Mouse (Mus musculus): ENCODE measurements around the gene Samd13. TPM values are rescaled to one million over a fixed set of nuclear protein-coding genes. Genes with fewer than 3 reads are reported as not detected.

The Samd13 gene
- polyA plus RNA-seq, 1 experiment from 2014 or later, result 0.20 TPM

GRCm38 (mm10) chr3:146632506-146632905 lies 52.9 kb downstream of the Samd13 start:
- whole genome bisulfite sequencing, result 93% methylated on average over 5 of the region's 5 CpGs
- H3K4me2 ChIP-seq (ENCODE audit: low read length), result no peak overlapping the region
- H3K27ac ChIP-seq (ENCODE audit: low read depth, low read length), result no peak overlapping the region
- ATAC-seq, result no peak
- H3K9me3 ChIP-seq (ENCODE audit: control insufficient read depth, low read length), result no peaks in the 10 kb centered on the region; the same call in 1 of the 2 replicates
- H3K36me3 ChIP-seq (ENCODE audit: control insufficient read depth, insufficient read depth, low read length), result no peaks in the 10 kb centered on the region
- no peaks in the 10 kb centered on the region for H3K27me3 ChIP-seq (replicated peaks; ENCODE audit: control insufficient read depth, insufficient read depth, low read length)
- no peaks in the 10 kb centered on the region for H3K4me1 ChIP-seq (ENCODE audit: control insufficient read depth, insufficient read depth, low read depth, low read length)
- no peak overlapping the region for H3K9ac ChIP-seq (ENCODE audit: low read depth, low read length)
- no peak overlapping the region for H3K4me3 ChIP-seq (ENCODE audit: low read length)

DNA sequence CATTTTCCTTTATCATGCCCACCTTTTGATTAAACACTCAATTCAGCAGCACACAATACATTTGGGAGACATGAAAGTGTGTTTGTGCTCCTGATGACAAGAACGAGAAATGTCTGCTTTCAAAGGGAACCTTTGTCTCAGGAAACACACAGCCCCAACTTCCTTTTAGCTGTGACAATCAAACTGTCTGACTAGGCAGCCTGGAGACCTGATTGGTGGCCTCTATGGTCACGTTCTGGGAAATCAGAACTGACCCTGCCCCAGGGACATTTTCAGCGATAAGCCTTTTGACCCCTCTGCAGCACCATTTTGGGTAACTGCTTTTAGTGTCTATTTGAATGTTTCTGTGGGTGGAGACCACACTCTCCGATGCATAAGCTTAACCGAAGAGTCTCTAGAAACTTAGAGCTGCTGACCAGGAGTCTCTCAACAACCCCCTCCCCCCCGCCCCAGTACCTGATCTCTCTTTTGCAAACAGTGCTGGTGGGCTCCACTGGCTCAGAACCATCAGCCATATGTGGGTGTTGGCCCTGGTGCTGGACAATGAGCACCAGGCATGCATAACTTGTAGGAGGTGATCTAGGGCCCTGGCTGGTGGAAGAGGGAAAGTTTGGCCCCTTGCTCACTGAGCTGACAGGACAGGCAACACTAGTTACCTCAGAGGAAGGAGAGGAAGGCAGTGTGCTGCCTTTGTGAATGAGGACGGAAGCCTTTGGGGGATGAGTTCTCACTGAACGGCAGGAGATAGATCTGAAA lies 57.0 kb downstream of the Samd13 start:
- Histone ChIP-seq H3K27me3 (replicated peaks; ENCODE audit: control insufficient read depth, insufficient read depth, low read length) (no peaks in the 10 kb centered on the region), H3K27ac (ENCODE audit: low read depth, low read length) (no peak overlapping the region), H3K36me3 (ENCODE audit: control insufficient read depth, insufficient read depth, low read length) (no peaks in the 10 kb centered on the region), H3K4me2 (ENCODE audit: low read length) (no peak overlapping the region), H3K4me3 (ENCODE audit: low read length) (no peak overlapping the region), H3K4me1 (ENCODE audit: control insufficient read depth, insufficient read depth, low read depth, low read length) (no peaks in the 10 kb centered on the region), H3K9ac (ENCODE audit: low read depth, low read length) (no peak overlapping the region), H3K9me3 (ENCODE audit: control insufficient read depth, low read length) (no peaks in the 10 kb centered on the region)
- 64% methylated on average over 8 of the region's 8 CpGs for WGBS
- no peak for ATAC-seq

GRCm38 (mm10) chr3:146625766-146626165 lies 59.6 kb downstream of the Samd13 start:
- no peak overlapping the region for H3K9ac ChIP-seq (ENCODE audit: low read depth, low read length)
- no peaks in the 10 kb centered on the region for H3K27me3 ChIP-seq (replicated peaks; ENCODE audit: control insufficient read depth, insufficient read depth, low read length)
- no peak overlapping the region for H3K4me2 ChIP-seq (ENCODE audit: low read length)
- ATAC-seq, result no peak
- 91% methylated on average over 4 of the region's 4 CpGs for WGBS
- no peak overlapping the region for H3K27ac ChIP-seq (ENCODE audit: low read depth, low read length)
- H3K9me3 ChIP-seq (ENCODE audit: control insufficient read depth, low read length), result no peaks in the 10 kb centered on the region
- no peaks in the 10 kb centered on the region for H3K4me1 ChIP-seq (ENCODE audit: control insufficient read depth, insufficient read depth, low read depth, low read length)
- no peaks in the 10 kb centered on the region for H3K36me3 ChIP-seq (ENCODE audit: control insufficient read depth, insufficient read depth, low read length)
- H3K4me3 ChIP-seq (ENCODE audit: low read length), result no peak overlapping the region

DNA sequence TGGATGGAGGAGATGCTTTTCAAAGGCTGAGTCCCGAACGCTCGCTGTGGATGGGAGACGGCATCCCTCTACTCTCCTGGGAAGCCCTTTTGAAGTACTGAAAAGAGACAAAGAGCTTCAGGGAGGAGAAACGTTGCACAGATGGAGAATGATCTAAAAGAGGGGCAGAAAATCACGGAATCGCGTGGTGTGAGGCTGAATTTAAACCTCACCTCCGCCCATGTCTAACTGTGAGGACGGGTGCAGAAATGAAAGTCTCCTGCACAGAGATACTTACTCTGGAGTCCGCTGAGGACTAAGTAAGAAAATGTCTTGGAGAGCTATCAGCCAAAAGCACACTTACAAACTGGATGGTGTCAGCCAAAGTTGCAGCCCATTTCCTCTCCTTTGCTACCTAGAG lies 63.4 kb downstream of the Samd13 start:
- 84% methylated on average over 11 of the region's 11 CpGs for whole genome bisulfite sequencing

DNA sequence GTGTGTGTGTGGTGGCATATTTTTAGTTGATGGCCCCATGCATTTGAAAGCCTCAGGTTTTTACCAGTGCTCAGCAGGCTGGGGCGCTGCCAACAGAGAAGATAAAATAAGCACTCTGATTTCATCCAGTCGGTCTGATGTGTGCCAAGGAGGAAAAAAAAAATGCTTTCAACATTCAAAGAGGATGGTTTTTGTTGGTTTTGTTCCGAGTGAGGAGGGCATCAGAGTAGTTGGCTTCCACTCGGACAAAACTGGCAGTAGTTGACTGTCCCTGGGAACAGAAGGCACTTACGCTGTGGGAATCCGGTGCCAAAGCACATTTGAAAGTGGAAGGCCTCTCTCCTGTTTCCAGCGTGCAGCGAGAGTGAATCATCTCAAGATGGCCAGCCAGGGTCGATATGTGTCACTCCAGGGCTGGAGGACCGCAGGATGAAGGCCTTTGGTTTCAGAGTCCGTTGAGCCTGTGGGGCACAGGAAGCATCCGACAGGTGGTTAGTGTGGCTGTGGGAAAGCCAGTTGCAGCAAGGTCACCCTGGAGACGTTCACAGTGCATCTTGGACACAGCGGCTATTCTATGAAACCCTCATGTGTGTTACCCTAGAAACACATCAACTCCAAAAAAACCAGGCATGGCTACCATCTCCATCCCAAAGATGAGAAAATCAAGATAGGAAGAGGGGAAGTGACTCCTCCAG lies 64.7 kb downstream of the Samd13 start:
- Histone ChIP-seq H3K36me3 (ENCODE audit: control insufficient read depth, insufficient read depth, low read length) (no peaks in the 10 kb centered on the region), H3K4me1 (ENCODE audit: control insufficient read depth, insufficient read depth, low read depth, low read length) (no peaks in the 10 kb centered on the region), H3K9me3 (ENCODE audit: control insufficient read depth, low read length) (no peaks in the 10 kb centered on the region), H3K4me3 (ENCODE audit: low read length) (no peak overlapping the region), H3K27ac (ENCODE audit: low read depth, low read length) (no peak overlapping the region), H3K27me3 (replicated peaks; ENCODE audit: control insufficient read depth, insufficient read depth, low read length) (no peaks in the 10 kb centered on the region), H3K4me2 (ENCODE audit: low read length) (no peak overlapping the region), H3K9ac (ENCODE audit: low read depth, low read length) (no peak overlapping the region)
- 74% methylated on average over 14 of the region's 14 CpGs for WGBS
- peak; percentile 64 for ATAC-seq

More for the DNA sequence above, 63.4 kb downstream of the Samd13 start:
- H3K4me3 ChIP-seq (ENCODE audit: low read length), result no peak overlapping the region
- H3K27me3 ChIP-seq (replicated peaks; ENCODE audit: control insufficient read depth, insufficient read depth, low read length), result no peaks in the 10 kb centered on the region
- H3K27ac ChIP-seq (ENCODE audit: low read depth, low read length), result no peak overlapping the region
- H3K4me1 ChIP-seq (ENCODE audit: control insufficient read depth, insufficient read depth, low read depth, low read length), result no peaks in the 10 kb centered on the region
- no peak overlapping the region for H3K4me2 ChIP-seq (ENCODE audit: low read length)
- ATAC-seq, result no peak
- no peaks in the 10 kb centered on the region for H3K9me3 ChIP-seq (ENCODE audit: control insufficient read depth, low read length)
- no peaks in the 10 kb centered on the region for H3K36me3 ChIP-seq (ENCODE audit: control insufficient read depth, insufficient read depth, low read length)
- H3K9ac ChIP-seq (ENCODE audit: low read depth, low read length), result no peak overlapping the region

- Histone ChIP-seq H3K4me3 (ENCODE audit: low read length) (no peak overlapping the region), H3K9ac (ENCODE audit: low read depth, low read length) (no peak overlapping the region), H3K36me3 (ENCODE audit: control insufficient read depth, insufficient read depth, low read length) (no peaks in the 10 kb centered on the region), H3K4me1 (ENCODE audit: control insufficient read depth, insufficient read depth, low read depth, low read length) (no peaks in the 10 kb centered on the region), H3K9me3 (ENCODE audit: control insufficient read depth, low read length) (no peaks in the 10 kb centered on the region), H3K27me3 (replicated peaks; ENCODE audit: control insufficient read depth, insufficient read depth, low read length) (no peaks in the 10 kb centered on the region), H3K27ac (ENCODE audit: low read depth, low read length) (no peak overlapping the region), H3K4me2 (ENCODE audit: low read length) (no peak overlapping the region)
- WGBS, result 89% methylated on average over 10 of the region's 10 CpGs
- 0 out of 2 replicates have a peak, but pooled peaks have one; percentile 11 for ATAC-seq
Observed at GRCm38 (mm10) chr3:146620101-146620500, 65.3 kb downstream of the Samd13 start.

GRCm38 (mm10) chr3:146618357-146618756 lies 67.0 kb downstream of the Samd13 start:
- no peaks in the 10 kb centered on the region for H3K9me3 ChIP-seq (ENCODE audit: control insufficient read depth, low read length)
- no peak for ATAC-seq
- no peaks in the 10 kb centered on the region for H3K27me3 ChIP-seq (replicated peaks; ENCODE audit: control insufficient read depth, insufficient read depth, low read length)
- H3K36me3 ChIP-seq (ENCODE audit: control insufficient read depth, insufficient read depth, low read length), result no peaks in the 10 kb centered on the region
- H3K4me2 ChIP-seq (ENCODE audit: low read length), result no peak overlapping the region
- H3K4me1 ChIP-seq (ENCODE audit: control insufficient read depth, insufficient read depth, low read depth, low read length), result no peaks in the 10 kb centered on the region
- no peak overlapping the region for H3K27ac ChIP-seq (ENCODE audit: low read depth, low read length)
- no peak overlapping the region for H3K9ac ChIP-seq (ENCODE audit: low read depth, low read length)
- no peak overlapping the region for H3K4me3 ChIP-seq (ENCODE audit: low read length)
- 82% methylated on average over 4 of the region's 4 CpGs for WGBS

DNA sequence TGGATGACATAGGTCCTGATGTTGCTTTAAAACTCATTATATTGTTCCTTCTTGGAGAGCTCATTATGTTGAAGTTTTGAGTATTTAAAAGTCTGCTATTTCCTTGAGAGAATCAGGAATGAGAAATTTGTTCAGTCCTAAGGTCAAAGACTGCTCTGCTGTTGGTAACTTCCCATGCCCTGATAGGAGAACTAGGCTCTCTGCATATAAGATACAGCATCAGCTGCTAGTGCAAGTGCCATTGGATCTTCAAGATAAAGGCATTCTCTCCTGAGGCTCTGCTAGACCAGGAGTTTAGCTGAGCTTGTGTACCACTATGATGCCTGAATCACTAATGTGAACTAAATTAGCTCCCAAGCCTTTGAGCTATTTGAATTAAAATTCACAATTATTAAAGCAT lies 67.4 kb downstream of the Samd13 start:
- Histone ChIP-seq H3K4me2 (ENCODE audit: low read length) (no peak overlapping the region), H3K9me3 (ENCODE audit: control insufficient read depth, low read length) (no peaks in the 10 kb centered on the region), H3K27ac (ENCODE audit: low read depth, low read length) (no peak overlapping the region), H3K4me1 (ENCODE audit: control insufficient read depth, insufficient read depth, low read depth, low read length) (no peaks in the 10 kb centered on the region), H3K9ac (ENCODE audit: low read depth, low read length) (no peak overlapping the region), H3K36me3 (ENCODE audit: control insufficient read depth, insufficient read depth, low read length) (no peaks in the 10 kb centered on the region), H3K4me3 (ENCODE audit: low read length) (no peak overlapping the region), H3K27me3 (replicated peaks; ENCODE audit: control insufficient read depth, insufficient read depth, low read length) (no peaks in the 10 kb centered on the region)
- no peak for ATAC-seq

- WGBS, result 83% methylated on average over 5 of the region's 5 CpGs
- ATAC-seq, result no peak
Observed at GRCm38 (mm10) chr3:146616533-146617283, 68.7 kb downstream of the Samd13 start.

More at GRCm38 (mm10) chr3:146616533-146617283, 68.7 kb downstream of the Samd13 start:
- Histone ChIP-seq H3K4me3 (ENCODE audit: low read length) (no peak overlapping the region), H3K4me2 (ENCODE audit: low read length) (no peak overlapping the region), H3K9me3 (ENCODE audit: control insufficient read depth, low read length) (no peaks in the 10 kb centered on the region), H3K4me1 (ENCODE audit: control insufficient read depth, insufficient read depth, low read depth, low read length) (no peaks in the 10 kb centered on the region), H3K36me3 (ENCODE audit: control insufficient read depth, insufficient read depth, low read length) (no peaks in the 10 kb centered on the region), H3K9ac (ENCODE audit: low read depth, low read length) (no peak overlapping the region), H3K27me3 (replicated peaks; ENCODE audit: control insufficient read depth, insufficient read depth, low read length) (no peaks in the 10 kb centered on the region), H3K27ac (ENCODE audit: low read depth, low read length) (no peak overlapping the region)
